Mouse (Mus musculus) midbrain, embryonic 14.5 days (tissue): ENCODE data around the gene Trappc2l. TPM values are rescaled to one million over a fixed set of nuclear protein-coding genes. Genes with fewer than 3 reads are reported as not detected.

Experiments
- ATAC-seq: fragments of 200-750 bp; cut with Nextera tagmentation; 2 replicates; pipeline ENCODE4 v1.8.0; 2017; ENCODE audit warnings: moderate number of reproducible peaks, moderate library complexity; ENCODE audit not compliant: low FRiP score, low TSS enrichment
- DNase-seq: peaks from one replicate; pipeline ENCODE4 v3.0.0-alpha.2; 2015
- H3K27ac ChIP-seq: fragments of 300-500 bp; sonication (generic); replicated peaks from 2 replicates; pipeline ENCODE4 v1.5.1; 2014; ENCODE audit warnings: mild to moderate bottlenecking, low read depth, low read length, moderate library complexity
- H3K27me3 ChIP-seq: fragments of 300-500 bp; sonication (generic); 2 replicates; pipeline ENCODE4 v1.6.1; 2014; ENCODE audit warnings: low read length, control low read depth, mixed read lengths; ENCODE audit not compliant: control insufficient read depth, insufficient read depth
- H3K36me3 ChIP-seq: fragments of 300-500 bp; sonication (generic); 2 replicates; pipeline ENCODE4 v1.6.1; 2014; ENCODE audit warnings: low read length, control low read depth; ENCODE audit not compliant: control insufficient read depth, insufficient read depth
- H3K4me1 ChIP-seq: fragments of 300-500 bp; sonication (generic); 2 replicates; pipeline ENCODE4 v1.6.1; 2014; ENCODE audit warnings: mild to moderate bottlenecking, antibody characterized with exemption, low read length, control low read depth; ENCODE audit not compliant: control insufficient read depth, insufficient read depth
- H3K4me2 ChIP-seq: fragments of 300-500 bp; sonication (generic); 2 replicates; pipeline ENCODE4 v1.6.1; 2014; ENCODE audit warnings: mild to moderate bottlenecking, low read length, moderate library complexity
- H3K4me3 ChIP-seq: fragments of 300-500 bp; sonication (generic); replicated peaks from 2 replicates; pipeline ENCODE4 v1.5.1; 2014; ENCODE audit warnings: low read depth, low read length
- H3K9ac ChIP-seq: fragments of 300-500 bp; sonication (generic); replicated peaks from 2 replicates; pipeline ENCODE4 v1.6.1; 2014; ENCODE audit warnings: mild to moderate bottlenecking, low read length, moderate library complexity
- H3K9me3 ChIP-seq: fragments of 300-500 bp; sonication (generic); 2 replicates; pipeline ENCODE4 v1.6.1; 2016; ENCODE audit warnings: low read length, control low read depth, mixed read lengths; ENCODE audit not compliant: control insufficient read depth
- WGBS: fragments of 180-500 bp; shearing (Covaris S2); extraction: QIAGEN DNeasy Blood & Tissue Kit; methylation state at CpG from one replicate; pipeline ENCODE4 v1.1.7; 2014; 5-methylcytosine and 5-hydroxymethylcytosine counted together
- polyA plus RNA-seq: library from polyadenylated mRNA; unstranded; fragments of >200 nt; fragmentation: Nextera tagmentation; extraction: Ambion mirVana; gene quantifications from 2 replicates; pipeline ENCODE4 v1.2.1, GENCODE M21; 2014

The Trappc2l gene
- polyA plus RNA-seq, 1 experiment from 2014 or later: 107 TPM

DNA sequence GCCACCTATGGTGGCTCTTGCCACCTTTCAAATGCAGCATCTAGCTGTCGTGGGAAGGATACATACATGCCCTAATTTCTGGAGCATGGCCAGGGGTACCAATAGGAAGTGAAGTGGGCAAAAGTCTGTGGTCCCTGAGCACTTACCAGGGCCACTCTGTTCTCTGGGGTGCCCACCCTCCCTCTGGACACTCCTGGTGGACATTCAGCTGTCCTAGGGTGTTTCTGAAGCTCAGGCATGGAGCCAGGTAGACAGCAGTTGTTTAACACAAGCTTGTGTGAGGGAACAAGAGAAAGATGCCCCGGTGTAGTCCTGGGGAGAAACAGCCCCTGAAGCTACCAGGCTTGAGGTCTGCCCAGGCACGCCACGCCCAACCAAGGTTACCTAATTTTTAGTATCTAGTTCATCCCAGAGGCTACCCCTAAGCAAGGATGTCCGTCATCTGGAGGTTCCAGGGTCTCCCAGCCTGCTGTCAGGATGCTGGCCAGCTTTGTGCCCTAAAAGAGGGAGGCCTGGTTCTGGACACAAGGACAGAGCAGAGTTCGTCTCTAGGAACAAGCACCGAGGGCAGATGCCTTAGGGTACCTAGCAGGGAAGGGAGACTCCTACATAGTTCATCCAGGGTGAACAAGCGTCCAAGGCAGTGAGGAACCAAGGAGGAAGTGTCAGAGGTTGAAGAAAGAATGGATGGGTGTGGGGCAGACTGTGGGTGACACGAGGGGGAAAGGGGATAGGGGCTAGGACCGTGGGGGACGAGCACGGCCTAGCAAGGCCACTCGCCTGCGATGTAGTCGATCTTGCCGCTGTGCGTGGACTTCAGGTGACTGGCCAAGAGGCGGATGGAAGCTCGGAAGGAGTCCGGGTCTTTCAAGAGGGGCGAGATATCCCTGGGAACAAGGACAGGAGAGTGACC is 35.4 kb upstream of the Trappc2l start:
- no peaks in the 10 kb centered on the region for H3K27me3 ChIP-seq
- H3K4me2 ChIP-seq: peak overlapping the region; percentile 88
- H3K27ac ChIP-seq: peak overlapping the region; percentile 66
- DNase-seq: peak; percentile 16
- ATAC-seq: no peak; the same call in 1 of the 2 replicates
- peak overlapping the region; percentile 57 for H3K4me3 ChIP-seq
- H3K9me3 ChIP-seq: no peaks in the 10 kb centered on the region
- 22% methylated on average over 21 of the region's 21 CpGs for WGBS
- peak overlapping the region; percentile 80 for H3K9ac ChIP-seq
- H3K4me1 ChIP-seq: peaks cover 21% of the 10 kb centered on the region
- peaks cover 19% of the 10 kb centered on the region for H3K36me3 ChIP-seq

DNA sequence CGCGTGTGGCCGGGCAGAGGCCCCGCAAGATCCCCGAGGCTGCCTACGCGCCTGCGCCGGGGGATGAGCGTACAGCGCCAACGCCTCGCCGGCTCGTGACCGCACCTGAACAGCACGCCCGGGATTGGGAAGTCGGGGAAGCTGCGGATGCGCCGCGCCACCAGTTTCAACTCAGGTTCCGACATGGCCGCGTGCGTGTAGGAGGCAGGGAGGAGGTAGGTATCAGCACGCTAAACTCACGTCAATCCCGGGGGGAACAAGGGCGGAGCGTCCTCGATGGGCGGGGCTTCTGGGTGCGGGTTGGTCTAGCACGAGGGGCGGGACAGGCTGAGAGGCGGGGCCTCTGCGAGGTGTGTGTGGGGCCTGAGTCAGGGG is 34.8 kb upstream of the Trappc2l start, which contains the start of gene Aprt:
TSS of gene Aprt (minus strand) at position 262 of the 375 bp plus-strand sequence.
- peak within 1 kb of the TSS; percentile 57 for H3K4me3 ChIP-seq
- ATAC-seq (peak; percentile 89), DNase-seq (peak; percentile 95)
- H3K4me2 ChIP-seq: peak within 1 kb of the TSS; percentile 88
- peaks cover 12% of the 10 kb centered on the region; the same call in 1 of the 2 replicates for H3K36me3 ChIP-seq
- under 1% methylated on average over 39 of the region's 39 CpGs for WGBS
- peaks cover 21% of the 10 kb centered on the region for H3K4me1 ChIP-seq
- H3K27me3 ChIP-seq: no peaks in the 10 kb centered on the region
- H3K9ac ChIP-seq: peak within 1 kb of the TSS; percentile 80
- H3K27ac ChIP-seq: peak within 1 kb of the TSS; percentile 66
- H3K9me3 ChIP-seq: no peaks in the 10 kb centered on the region

DNA sequence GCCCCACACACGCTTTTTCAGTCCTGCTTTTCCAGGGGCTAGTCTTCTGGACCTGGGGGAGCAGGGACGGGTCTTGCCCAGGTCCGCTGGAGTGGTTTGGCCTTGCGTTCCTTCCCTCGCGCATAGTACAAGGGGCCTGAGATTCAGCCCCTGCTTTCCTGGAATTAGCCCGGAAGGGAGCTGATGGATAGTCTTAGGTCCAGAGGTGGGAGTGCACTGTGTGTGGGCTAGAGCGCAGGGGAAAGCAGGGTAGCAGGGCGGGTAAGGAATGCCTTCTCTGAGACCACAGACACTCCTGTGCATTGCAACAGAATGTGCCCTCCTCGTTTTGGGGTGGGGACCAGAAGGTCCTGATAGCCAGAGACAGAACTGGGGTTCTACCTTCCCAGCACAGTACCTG is 34.3 kb upstream of the Trappc2l start:
- H3K9ac ChIP-seq: peak overlapping the region; percentile 80
- peak overlapping the region; percentile 57 for H3K4me3 ChIP-seq
- H3K4me2 ChIP-seq: peak overlapping the region; percentile 88
- peaks cover 8% of the 10 kb centered on the region; the same call in 1 of the 2 replicates for H3K36me3 ChIP-seq
- DNase-seq: no peak
- peak; percentile 15; the same call in 1 of the 2 replicates for ATAC-seq
- no peaks in the 10 kb centered on the region for H3K9me3 ChIP-seq
- H3K27ac ChIP-seq: 0 out of 2 replicates have a peak overlapping the region, but pooled peaks have one; percentile 13
- no peaks in the 10 kb centered on the region for H3K27me3 ChIP-seq
- peaks cover 21% of the 10 kb centered on the region for H3K4me1 ChIP-seq
- WGBS: 47% methylated on average over 10 of the region's 10 CpGs

DNA sequence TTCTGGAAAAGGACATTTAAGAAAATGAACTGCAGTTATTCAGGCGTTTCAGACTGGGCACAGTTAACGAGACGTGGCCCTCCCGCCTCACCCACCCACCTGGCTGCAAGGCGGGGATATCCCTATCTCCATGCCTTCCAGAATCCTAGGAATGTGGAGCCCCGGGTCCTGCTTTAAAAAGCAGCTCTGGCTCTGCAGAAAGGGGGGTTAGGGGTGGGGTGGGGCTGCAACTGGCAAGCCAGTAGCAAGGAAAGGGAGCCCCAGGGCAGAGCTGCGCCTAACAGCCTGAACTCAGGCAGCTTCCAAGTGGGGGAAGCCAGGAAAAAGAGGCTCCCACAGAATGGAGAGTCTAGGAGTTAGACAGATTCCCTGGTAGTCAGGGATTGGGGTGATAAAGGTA is 32.2 kb upstream of the Trappc2l start:
- Histone ChIP-seq H3K4me3 (no peak overlapping the region), H3K27ac (no peak overlapping the region), H3K27me3 (no peaks in the 10 kb centered on the region), H3K9ac (no peak overlapping the region), H3K36me3 (0 out of 2 replicates have a peak, but pooled peaks cover 5% of the 10 kb centered on the region), H3K4me1 (peaks cover 21% of the 10 kb centered on the region), H3K4me2 (no peak overlapping the region), H3K9me3 (no peaks in the 10 kb centered on the region)
- 35% methylated on average over 7 of the region's 7 CpGs for WGBS
- no peak for DNase-seq
- ATAC-seq: no peak

DNA sequence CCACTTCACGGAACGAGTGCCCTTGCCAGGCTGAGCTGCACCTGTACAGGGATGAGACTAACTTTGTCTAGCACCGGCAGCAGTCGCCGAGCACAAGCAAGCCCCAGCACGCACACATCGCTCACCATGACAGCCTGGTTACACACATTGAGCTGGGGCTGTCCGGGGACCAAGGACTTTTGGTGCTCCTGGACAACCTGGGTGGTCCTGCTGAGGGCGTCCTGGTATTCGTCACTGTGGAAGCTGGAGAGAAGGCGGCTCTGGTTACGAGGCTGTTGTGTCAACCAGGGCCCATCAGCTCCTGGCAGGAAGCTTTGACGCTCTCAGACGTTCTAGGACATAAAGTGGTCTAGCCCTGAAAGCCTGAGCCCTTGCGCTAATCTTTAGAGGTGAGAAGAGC is 30.5 kb upstream of the Trappc2l start:
- H3K9me3 ChIP-seq: no peaks in the 10 kb centered on the region
- H3K36me3 ChIP-seq: no peaks in the 10 kb centered on the region
- peaks cover 10% of the 10 kb centered on the region for H3K4me1 ChIP-seq
- no peak overlapping the region for H3K9ac ChIP-seq
- H3K27ac ChIP-seq: no peak overlapping the region
- DNase-seq (no peak), ATAC-seq (no peak)
- WGBS: 81% methylated on average over 14 of the region's 15 CpGs
- H3K4me2 ChIP-seq: no peak overlapping the region
- no peak overlapping the region for H3K4me3 ChIP-seq
- no peaks in the 10 kb centered on the region for H3K27me3 ChIP-seq

DNA sequence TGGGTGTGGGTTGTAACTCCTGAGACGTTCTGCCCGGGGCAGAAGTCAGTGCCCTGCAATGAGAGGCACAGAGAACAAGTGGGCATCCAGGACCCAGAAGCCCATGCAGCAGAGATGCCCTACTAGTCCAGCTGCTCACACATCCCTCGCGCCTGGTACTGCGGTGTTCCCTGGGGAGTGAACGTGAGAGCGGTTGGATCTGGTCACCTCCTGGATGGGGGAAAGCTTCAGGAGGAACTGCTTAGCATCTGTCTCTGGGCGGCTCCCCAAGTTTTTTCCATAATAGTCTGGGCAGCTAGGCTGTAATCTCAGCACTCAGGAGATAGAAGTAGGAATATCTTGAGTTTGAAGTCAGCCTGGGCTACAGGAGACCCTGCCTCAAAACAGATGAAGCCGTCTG is 26.5 kb upstream of the Trappc2l start:
- Histone ChIP-seq H3K9me3 (no peaks in the 10 kb centered on the region), H3K27me3 (no peaks in the 10 kb centered on the region), H3K4me1 (no peaks in the 10 kb centered on the region), H3K27ac (no peak overlapping the region), H3K4me2 (no peak overlapping the region), H3K4me3 (no peak overlapping the region), H3K9ac (no peak overlapping the region), H3K36me3 (no peaks in the 10 kb centered on the region)
- no peak for ATAC-seq
- DNase-seq: no peak
- WGBS: 92% methylated on average over 9 of the region's 9 CpGs

DNA sequence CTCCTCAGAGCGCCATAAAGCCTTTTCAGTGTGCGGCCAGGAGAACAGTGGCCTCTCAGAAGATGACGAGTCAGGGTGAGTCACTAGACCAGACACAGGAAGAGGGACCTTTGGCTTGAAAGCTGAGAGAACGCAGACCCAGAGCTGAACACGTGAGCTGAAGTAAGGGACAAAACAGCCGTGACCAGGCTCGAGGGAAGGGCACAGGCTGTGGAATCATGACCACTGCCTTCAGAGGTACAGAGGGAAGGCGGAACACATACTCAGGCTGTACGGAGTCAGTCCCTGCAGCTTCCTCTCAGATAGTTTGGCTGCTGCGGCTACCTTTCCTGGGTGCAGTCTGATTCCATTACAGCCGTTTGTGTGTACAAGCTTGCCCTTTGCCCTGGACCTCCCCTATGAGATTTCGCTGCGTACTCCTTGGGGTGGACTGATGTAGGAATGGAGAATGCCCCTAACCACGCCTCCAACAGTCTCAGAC is 26.0 kb upstream of the Trappc2l start:
- no peak overlapping the region for H3K27ac ChIP-seq

DNA sequence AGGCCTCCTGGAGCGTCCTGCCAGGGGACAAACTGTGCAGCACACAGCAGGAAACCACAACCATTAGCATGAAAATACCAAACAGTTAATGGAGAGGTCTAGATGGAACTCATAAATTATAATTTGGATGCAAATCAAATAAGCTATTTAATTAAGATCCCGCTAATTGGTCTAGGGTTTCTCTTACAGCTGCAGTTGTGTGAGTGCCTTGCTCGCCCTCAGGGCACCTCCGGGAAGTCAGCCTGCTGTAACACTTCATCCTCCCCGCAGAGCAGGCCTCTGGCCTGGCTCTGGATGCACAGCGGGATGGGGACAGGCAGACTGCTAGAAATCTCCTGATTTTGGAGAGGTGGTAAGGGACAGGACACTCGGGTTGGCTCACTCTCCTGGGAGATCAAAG is 25.3 kb upstream of the Trappc2l start:
- no peaks in the 10 kb centered on the region for H3K27me3 ChIP-seq
- WGBS: 56% methylated on average over 7 of the region's 7 CpGs
- no peak for ATAC-seq
- no peaks in the 10 kb centered on the region for H3K36me3 ChIP-seq
- H3K4me2 ChIP-seq: no peak overlapping the region
- peak; percentile 50 for DNase-seq
- H3K4me1 ChIP-seq: no peaks in the 10 kb centered on the region
- no peak overlapping the region for H3K4me3 ChIP-seq
- H3K9ac ChIP-seq: no peak overlapping the region
- H3K27ac ChIP-seq: no peak overlapping the region
- H3K9me3 ChIP-seq: no peaks in the 10 kb centered on the region

More for the DNA sequence above, 26.0 kb upstream of the Trappc2l start:
- no peaks in the 10 kb centered on the region for H3K36me3 ChIP-seq
- H3K4me2 ChIP-seq: no peak overlapping the region
- DNase-seq (no peak), ATAC-seq (no peak)
- H3K4me3 ChIP-seq: no peak overlapping the region
- no peak overlapping the region for H3K9ac ChIP-seq
- H3K9me3 ChIP-seq: no peaks in the 10 kb centered on the region
- WGBS: 78% methylated on average over 14 of the region's 14 CpGs
- no peaks in the 10 kb centered on the region for H3K27me3 ChIP-seq
- no peaks in the 10 kb centered on the region for H3K4me1 ChIP-seq
